Mouse (Mus musculus): ENCODE data around the gene Rab7.
A peak's percentile ranks its signal among the peaks of the same experiment; 100 is the strongest.
"Not testable (repeated sequence)": the region's sequence is repeated elsewhere in the genome, so short reads cannot be mapped to it uniquely, and the experiment has no call there.

The Rab7 gene

GRCm38 (mm10) chr6:88004773-88005172 is 40.3 kb downstream of the Rab7 start:
- not testable (repeated sequence) for DNase-seq (ENCODE audit: low spot score in 2 of 2)

GRCm38 (mm10) chr6:88003439-88003838 is 41.6 kb downstream of the Rab7 start:
- no peak for DNase-seq (ENCODE audit: low spot score in 2 of 2)

GRCm38 (mm10) chr6:87998358-87998757 is 46.7 kb downstream of the Rab7 start:
- DNase-seq (ENCODE audit: low spot score in 2 of 2) = no peak

GRCm38 (mm10) chr6:87997706-87998265 is 47.3 kb downstream of the Rab7 start:
- peak; percentile 26 to 73 for DNase-seq (ENCODE audit: low spot score in 2 of 2)

GRCm38 (mm10) chr6:87996606-87997005 is 48.5 kb downstream of the Rab7 start:
- DNase-seq (ENCODE audit: low spot score in 2 of 2) = no peak

GRCm38 (mm10) chr6:87995519-87995918 is 49.6 kb downstream of the Rab7 start:
- DNase-seq (ENCODE audit: low spot score in 2 of 2) = no peak

GRCm38 (mm10) chr6:87993790-87994571 is 51.1 kb downstream of the Rab7 start:
- DNase-seq (ENCODE audit: low spot score in 2 of 2) = peak in 1 of 2 experiments; percentile 19

- no peak for DNase-seq (ENCODE audit: low spot score in 2 of 2)
These were observed 52.3 kb downstream of the Rab7 start for GRCm38 (mm10) chr6:87992733-87993132.

GRCm38 (mm10) chr6:87991886-87992285 is 53.2 kb downstream of the Rab7 start:
- DNase-seq (ENCODE audit: low spot score in 2 of 2) = no peak

GRCm38 (mm10) chr6:87991216-87991615 is 53.9 kb downstream of the Rab7 start:
- DNase-seq (ENCODE audit: low spot score in 2 of 2) = no peak

GRCm38 (mm10) chr6:87982506-87982905 is 62.6 kb downstream of the Rab7 start:
- DNase-seq (ENCODE audit: low spot score in 2 of 2) = no peak

GRCm38 (mm10) chr6:87981547-87982256 is 63.4 kb downstream of the Rab7 start, which contains the start of gene H1fx:
Gene H1fx (minus strand): TSS chr6:87981637.
- peak; percentile 38 to 71 for DNase-seq (ENCODE audit: low spot score in 2 of 2)

- peak in 1 of 2 experiments; percentile 22 for DNase-seq (ENCODE audit: low spot score in 2 of 2)
These were observed 64.0 kb downstream of the Rab7 start for GRCm38 (mm10) chr6:87981030-87981485.

- peak; percentile 51 to 69 for DNase-seq (ENCODE audit: low spot score in 2 of 2)
These were observed 64.6 kb downstream of the Rab7 start for GRCm38 (mm10) chr6:87980374-87981029.

- no peak for DNase-seq (ENCODE audit: low spot score in 2 of 2)
These were observed 65.3 kb downstream of the Rab7 start for GRCm38 (mm10) chr6:87979728-87980127.

- no peak for DNase-seq (ENCODE audit: low spot score in 2 of 2)
These were observed 75.0 kb downstream of the Rab7 start for GRCm38 (mm10) chr6:87970041-87970440.

- not testable (repeated sequence) for DNase-seq (ENCODE audit: low spot score in 2 of 2)
These were observed 82.6 kb downstream of the Rab7 start for GRCm38 (mm10) chr6:87962457-87962856.

Data from thymus, postnatal 10 days (tissue).